Mouse (Mus musculus) heart, postnatal 4 days (tissue): ENCODE measurements around the gene Als2. TPM values are rescaled to one million over a fixed set of nuclear protein-coding genes. Genes with fewer than 3 reads are reported as not detected.

ENCODE experiments used
- DNase-seq: peaks from one replicate; pipeline ENCODE4 v3.0.0; 2021
- total RNA-seq, 2 experiments: library from RNA; stranded (reverse); gene quantifications; 2 replicates each; pipeline ENCODE4 v1.2.3; 2021

Gene Als2
- total RNA-seq, 2 experiments from 2014 or later = 12.8 to 13.5 TPM

GRCm38 (mm10) chr1:59163030-59163461 is 74.0 kb downstream of the Als2 start, which contains the start of gene Mpp4:
TSS of gene Mpp4 (minus strand) at chr1:59163389.
- DNase-seq = no peak

DNA sequence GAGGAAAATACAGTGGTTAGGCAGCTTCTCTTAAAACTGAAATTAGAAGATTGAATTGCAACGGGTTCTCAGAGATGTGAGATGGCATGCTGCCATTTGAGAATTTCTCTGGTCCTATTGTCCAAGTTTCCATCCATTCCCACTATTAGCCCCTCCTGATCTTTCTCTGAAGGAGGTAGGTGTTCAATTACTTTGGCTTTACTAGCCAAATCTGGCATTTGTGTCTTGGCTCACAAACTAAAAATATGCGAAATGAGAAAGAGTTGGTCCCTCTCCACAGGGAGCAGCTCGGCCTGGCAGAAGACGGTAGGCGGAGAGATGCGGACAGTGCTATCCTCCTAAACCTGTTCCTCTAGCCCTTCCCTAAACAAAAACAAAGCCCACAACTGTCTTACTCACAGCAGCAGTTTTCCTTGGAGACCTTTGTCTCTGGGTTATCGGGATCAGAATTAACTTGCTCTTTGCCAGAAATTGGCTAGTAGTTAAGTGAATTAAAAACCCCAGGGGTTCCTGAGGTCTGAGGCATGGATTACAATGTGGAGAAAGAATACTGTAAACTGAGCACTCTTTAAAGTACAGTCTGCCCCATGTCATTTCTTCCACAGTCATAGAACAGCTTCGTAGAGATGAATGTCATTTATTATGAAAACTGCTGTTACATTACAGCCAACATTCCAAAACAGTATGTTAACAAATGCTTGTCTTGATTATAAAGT is 74.6 kb downstream of the Als2 start:
- no peak for DNase-seq

GRCm38 (mm10) chr1:59161396-59161795 is 75.6 kb downstream of the Als2 start:
- DNase-seq = no peak

DNA sequence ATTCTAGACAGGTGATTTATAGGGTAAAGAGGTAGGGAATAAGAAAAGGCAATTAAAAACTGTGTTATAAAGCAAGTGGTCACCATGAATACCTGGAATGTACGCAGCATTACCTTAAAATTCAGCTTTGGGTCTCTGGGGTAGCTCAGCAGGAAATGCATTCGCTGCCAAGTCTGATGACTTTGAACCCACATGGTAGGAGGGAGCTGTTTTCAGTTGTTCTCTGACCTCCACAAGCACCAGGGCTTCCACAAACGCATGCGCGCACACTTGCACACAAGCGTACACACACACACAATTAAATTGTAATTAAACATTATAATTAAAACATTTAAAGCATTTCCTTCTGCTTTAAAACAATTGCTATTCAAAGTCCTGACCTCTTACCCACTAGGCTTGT is 76.2 kb downstream of the Als2 start:
- DNase-seq = no peak

DNA sequence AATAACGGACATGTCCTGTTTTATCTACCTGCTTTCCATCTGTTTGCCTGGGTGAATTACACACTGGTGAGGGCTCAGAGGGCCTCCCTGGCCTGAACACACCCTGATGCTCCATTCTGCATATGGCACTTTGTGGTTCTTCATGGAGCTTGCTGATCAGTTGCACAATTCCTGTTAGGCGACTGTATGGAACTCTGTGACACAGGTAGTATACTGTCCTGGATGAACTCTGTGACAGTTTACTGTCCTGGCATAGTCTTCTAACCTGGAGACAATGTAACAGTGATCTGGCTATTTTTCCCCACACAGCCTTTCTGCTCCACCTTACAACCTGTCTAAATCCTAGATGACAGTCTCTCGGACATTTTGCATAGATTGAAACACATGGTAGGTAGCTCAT is 77.9 kb downstream of the Als2 start:
- DNase-seq = no peak

DNA sequence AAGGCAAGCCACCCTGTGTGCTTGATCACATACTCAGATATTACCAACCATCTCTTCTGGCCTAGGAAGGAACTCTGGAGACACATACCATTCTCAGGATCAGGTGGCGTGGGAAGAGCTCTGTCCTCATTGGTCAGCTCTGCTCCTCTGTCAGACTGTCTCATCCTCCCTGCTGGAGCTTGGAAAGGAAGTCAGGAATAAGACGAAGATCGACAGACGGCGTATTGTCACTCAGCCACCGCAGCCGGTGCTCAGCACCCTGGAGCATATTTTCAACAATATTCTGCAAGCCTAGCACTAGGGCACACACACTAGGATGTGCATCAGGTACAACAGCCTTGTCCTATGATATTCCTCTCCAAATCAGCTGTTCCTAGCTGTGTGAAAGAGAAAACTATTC is 78.5 kb downstream of the Als2 start:
- no peak for DNase-seq

GRCm38 (mm10) chr1:59157846-59158245 is 79.2 kb downstream of the Als2 start:
- DNase-seq = no peak

- no peak for DNase-seq
Observed at GRCm38 (mm10) chr1:59152346-59152745, 84.7 kb downstream of the Als2 start.

DNA sequence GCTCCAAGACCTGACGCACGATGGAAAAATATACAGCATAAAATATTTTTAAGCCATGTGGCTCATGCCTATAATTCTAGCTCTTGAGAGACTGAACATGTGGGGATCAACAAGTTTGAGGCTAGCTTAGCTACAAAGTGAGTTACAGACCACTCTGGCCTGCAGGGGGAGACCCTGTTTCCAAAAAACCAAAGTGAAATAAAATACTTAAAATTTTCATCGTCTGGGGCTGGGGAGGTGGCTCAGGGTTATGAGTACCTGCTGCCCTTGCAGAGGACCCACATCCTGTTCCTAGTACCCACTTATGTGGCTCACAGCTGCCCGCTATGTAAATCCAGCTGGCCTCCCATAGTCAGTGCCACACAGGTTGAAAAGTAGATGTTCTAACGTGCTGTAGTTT is 86.5 kb downstream of the Als2 start:
- no peak for DNase-seq

DNA sequence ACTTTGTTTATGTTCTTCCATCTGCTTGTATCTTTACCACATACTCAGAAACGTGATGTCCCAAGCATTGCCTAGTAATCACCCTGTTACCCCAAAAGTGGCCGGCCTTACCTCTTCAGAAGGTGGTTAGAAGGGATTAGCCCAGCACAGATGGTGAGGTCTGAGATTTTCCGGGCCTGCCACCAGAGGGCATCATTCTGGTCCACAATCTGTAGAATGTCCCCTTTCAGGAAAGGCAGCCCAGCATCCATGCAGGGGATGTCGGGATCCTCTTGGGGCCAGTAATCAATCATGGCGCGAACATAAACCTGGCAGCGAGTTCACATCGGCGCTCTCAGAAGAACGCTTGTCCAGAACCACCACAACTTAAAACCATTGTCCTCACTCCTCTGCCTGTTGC is 92.5 kb downstream of the Als2 start:
- peak; percentile 37 for DNase-seq

DNA sequence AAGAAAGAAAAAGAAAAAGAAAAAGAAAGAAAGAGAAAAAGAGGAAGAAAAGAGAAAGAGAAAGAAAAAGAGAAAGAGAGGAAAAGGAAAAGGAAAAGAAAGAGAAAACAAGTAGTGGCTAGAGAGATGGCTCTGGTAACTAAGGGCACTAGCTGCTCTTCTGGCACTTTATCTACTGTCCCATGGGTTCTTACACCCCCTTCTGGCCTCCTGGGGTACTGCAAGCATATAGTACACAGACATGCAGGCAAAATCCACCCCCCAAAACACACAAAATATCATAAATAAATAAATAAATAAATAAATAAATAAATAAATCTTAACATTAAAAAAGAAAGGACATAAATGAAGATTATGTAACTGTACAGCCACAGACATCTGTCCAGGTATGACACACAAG is 94.2 kb downstream of the Als2 start:
- peak; percentile 73 for DNase-seq

DNA sequence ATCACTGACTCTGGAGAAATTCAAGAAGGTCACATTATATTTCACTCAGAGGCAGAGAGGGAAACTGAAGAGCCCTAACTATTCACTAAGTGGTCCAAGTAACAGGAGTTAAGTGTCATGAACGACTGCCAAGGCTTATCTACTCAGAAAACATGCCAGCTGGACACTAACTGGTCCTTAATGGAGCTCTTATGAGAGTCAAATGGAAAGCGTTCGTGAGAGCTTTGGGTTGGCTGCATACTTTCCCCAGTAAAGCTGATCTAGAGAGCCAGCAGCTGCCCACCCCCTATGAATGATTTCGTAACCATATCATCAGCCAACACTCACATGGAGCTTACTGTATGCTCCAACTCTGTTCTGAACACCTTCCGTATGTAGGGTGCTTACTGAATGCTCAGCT is 102.6 kb downstream of the Als2 start:
- peak; percentile 40 for DNase-seq

DNA sequence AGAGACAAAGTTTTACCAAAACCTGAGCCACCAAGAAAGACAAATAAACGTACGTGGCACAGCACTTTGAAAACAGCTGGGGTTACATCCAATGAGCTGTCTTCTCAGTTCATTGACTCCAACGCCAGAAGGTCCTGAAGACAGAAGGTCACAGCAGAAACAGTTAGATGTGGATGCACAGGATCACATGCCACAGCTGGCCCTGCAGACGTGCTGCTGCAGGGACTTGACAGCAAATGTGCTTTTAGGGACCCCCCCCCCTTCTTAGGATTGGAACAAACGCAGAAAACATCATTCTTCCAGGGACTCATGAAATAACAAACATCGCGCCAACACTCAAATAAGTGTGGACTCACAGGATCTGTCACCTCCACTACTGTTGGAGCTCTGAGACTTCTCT is 108.2 kb downstream of the Als2 start:
- no peak for DNase-seq

GRCm38 (mm10) chr1:59125558-59125957 is 111.5 kb downstream of the Als2 start:
- no peak for DNase-seq

GRCm38 (mm10) chr1:59119720-59120457 is 117.1 kb downstream of the Als2 start, which contains the start of gene Tmem237:
TSS of gene Tmem237 (minus strand) at chr1:59120408.
- DNase-seq = peak; percentile 92

Other genes with a start within 250 kb of the Als2 start
- not detected for gene C2cd6, start 142.3 kb downstream of the Als2 start, total RNA-seq
- 1 to 10 TPM; 5.2 to 7.3 TPM for gene Tmem237, start 116.8 kb downstream of the Als2 start, total RNA-seq
- under 1 TPM; 0.16 to 0.17 TPM for gene Mpp4, start 73.8 kb downstream of the Als2 start, total RNA-seq
- gene Cdk15, start 19.7 kb upstream of the Als2 start, total RNA-seq = not detected
- gene Fzd7, start 245.2 kb upstream of the Als2 start, total RNA-seq = 1 to 10 TPM; 7.2 to 7.4 TPM